Mouse (Mus musculus): ENCODE measurements around the gene Gm9936. TPM values are rescaled to one million over a fixed set of nuclear protein-coding genes. Genes with fewer than 3 reads are reported as not detected.

The Gm9936 gene
- polyA plus RNA-seq (2012; rRNA removed), result 0.05 TPM in 1 of 2 replicates, not detected in the other

GRCm38 (mm10) chr5:114858582-114858981, at the start of gene Gm9936:
Gene Gm9936, minus strand, starts transcription at chr5:114858682.
- WGBS, result 81% methylated on average over 12 of the region's 12 CpGs
- peak within 1 kb of the TSS; percentile 21; the same call in 1 of the 2 replicates for H3K4me3 ChIP-seq (ENCODE audit: low read depth, low read length)
- H3K27me3 ChIP-seq (ENCODE audit: control insufficient read depth, insufficient read depth, low read length), result peaks cover 4% of the 10 kb centered on the region; the same call in 1 of the 2 replicates
- H3K36me3 ChIP-seq (ENCODE audit: control insufficient read depth, insufficient read depth, low read length), result no peaks in the 10 kb centered on the region
- no peaks in the 10 kb centered on the region; the same call in 1 of the 2 replicates for H3K4me1 ChIP-seq (ENCODE audit: control insufficient read depth, insufficient read depth, insufficient read length, low read length)
- H3K27ac ChIP-seq (ENCODE audit: insufficient read depth, low read depth, low read length), result no peak within 1 kb of the TSS
- TF ChIP-seq POLR2A (IDR thresholded peaks at IDR 0.05; ENCODE audit: low read depth, low read length) (no peak), CTCF (IDR thresholded peaks at IDR 0.05; ENCODE audit: extremely low read depth, insufficient read length, insufficient replicate concordance, low read depth, low read length) (no peak)

GRCm38 (mm10) chr5:114902413-114902812, 43.9 kb upstream of the Gm9936 start:
- Histone ChIP-seq H3K27ac (ENCODE audit: insufficient read depth, low read depth, low read length) (no peak overlapping the region), H3K36me3 (ENCODE audit: control insufficient read depth, insufficient read depth, low read length) (peaks cover 52% of the 10 kb centered on the region), H3K4me1 (ENCODE audit: control insufficient read depth, insufficient read depth, insufficient read length, low read length) (no peaks in the 10 kb centered on the region; the same call in 1 of the 2 replicates), H3K27me3 (ENCODE audit: control insufficient read depth, insufficient read depth, low read length) (no peaks in the 10 kb centered on the region), H3K4me3 (ENCODE audit: low read depth, low read length) (no peak overlapping the region)
- TF ChIP-seq POLR2A (IDR thresholded peaks at IDR 0.05; ENCODE audit: low read depth, low read length), result no peak
- TF ChIP-seq CTCF (IDR thresholded peaks at IDR 0.05; ENCODE audit: extremely low read depth, insufficient read length, insufficient replicate concordance, low read depth, low read length), result peak; percentile 64; the same call in 1 of the 2 replicates
- WGBS, result 68% methylated on average over 1 of the region's 1 CpGs

GRCm38 (mm10) chr5:114898857-114899256, 40.4 kb upstream of the Gm9936 start:
- Histone ChIP-seq H3K4me1 (ENCODE audit: control insufficient read depth, insufficient read depth, insufficient read length, low read length) (peaks cover 6% of the 10 kb centered on the region; the same call in 1 of the 2 replicates), H3K27me3 (ENCODE audit: control insufficient read depth, insufficient read depth, low read length) (no peaks in the 10 kb centered on the region), H3K27ac (ENCODE audit: insufficient read depth, low read depth, low read length) (no peak overlapping the region), H3K4me3 (ENCODE audit: low read depth, low read length) (peak overlapping the region; percentile 34), H3K36me3 (ENCODE audit: control insufficient read depth, insufficient read depth, low read length) (peaks cover 24% of the 10 kb centered on the region)
- WGBS, result 72% methylated on average over 7 of the region's 7 CpGs
- TF ChIP-seq POLR2A (IDR thresholded peaks at IDR 0.05; ENCODE audit: low read depth, low read length) (no peak), CTCF (IDR thresholded peaks at IDR 0.05; ENCODE audit: extremely low read depth, insufficient read length, insufficient replicate concordance, low read depth, low read length) (no peak)

GRCm38 (mm10) chr5:114897374-114897793, 38.9 kb upstream of the Gm9936 start:
- under 1% methylated on average over 7 of the region's 7 CpGs for WGBS
- H3K4me1 ChIP-seq (ENCODE audit: control insufficient read depth, insufficient read depth, insufficient read length, low read length), result peaks cover 6% of the 10 kb centered on the region; the same call in 1 of the 2 replicates
- H3K36me3 ChIP-seq (ENCODE audit: control insufficient read depth, insufficient read depth, low read length), result peaks cover 16% of the 10 kb centered on the region
- no peak for TF ChIP-seq CTCF (IDR thresholded peaks at IDR 0.05; ENCODE audit: extremely low read depth, insufficient read length, insufficient replicate concordance, low read depth, low read length)
- no peak; the same call in 1 of the 2 replicates for TF ChIP-seq POLR2A (IDR thresholded peaks at IDR 0.05; ENCODE audit: low read depth, low read length)
- H3K27ac ChIP-seq (ENCODE audit: insufficient read depth, low read depth, low read length), result peak overlapping the region; percentile 88
- H3K4me3 ChIP-seq (ENCODE audit: low read depth, low read length), result peak overlapping the region; percentile 72
- no peaks in the 10 kb centered on the region for H3K27me3 ChIP-seq (ENCODE audit: control insufficient read depth, insufficient read depth, low read length)

DNA sequence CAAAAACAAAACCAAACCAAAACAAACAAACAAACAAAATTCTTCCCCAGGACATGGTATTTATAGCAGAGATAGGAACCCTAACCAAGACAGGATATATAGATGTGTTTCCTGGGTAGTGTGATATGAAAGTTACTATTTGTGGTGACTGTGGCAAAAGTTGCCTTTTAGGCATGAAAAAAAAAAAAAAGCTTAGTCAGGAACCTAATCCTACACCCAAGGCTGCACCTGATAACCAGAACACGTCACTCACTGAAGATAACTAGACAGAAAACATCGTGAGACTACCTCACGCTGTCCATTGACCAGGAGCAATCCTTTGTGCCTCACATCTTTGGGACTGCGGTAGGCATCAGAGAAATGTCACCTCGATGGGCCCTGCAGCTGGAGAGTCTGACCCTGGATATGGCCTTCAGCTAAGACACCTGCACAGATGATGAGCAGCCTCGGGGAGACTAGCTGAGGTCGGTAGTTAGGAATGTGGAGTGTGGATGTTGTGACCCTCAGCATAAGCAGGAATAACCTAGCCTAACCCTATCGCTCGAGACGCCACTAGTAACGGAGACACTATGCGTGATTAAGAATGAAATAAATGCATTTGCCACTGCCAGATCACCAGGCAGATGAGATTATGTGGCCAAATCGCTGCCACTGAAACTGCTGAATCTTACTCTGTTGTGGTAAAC, 38.3 kb upstream of the Gm9936 start, which contains the start of gene Oasl2:
Gene Oasl2, plus strand, starts transcription at position 249 of the 686 bp plus-strand sequence.
- no peak for TF ChIP-seq CTCF (IDR thresholded peaks at IDR 0.05; ENCODE audit: extremely low read depth, insufficient read length, insufficient replicate concordance, low read depth, low read length)
- TF ChIP-seq POLR2A (IDR thresholded peaks at IDR 0.05; ENCODE audit: low read depth, low read length), result no peak
- Histone ChIP-seq H3K27me3 (ENCODE audit: control insufficient read depth, insufficient read depth, low read length) (no peaks in the 10 kb centered on the region), H3K4me3 (ENCODE audit: low read depth, low read length) (peak within 1 kb of the TSS; percentile 72), H3K36me3 (ENCODE audit: control insufficient read depth, insufficient read depth, low read length) (peaks cover 10% of the 10 kb centered on the region), H3K4me1 (ENCODE audit: control insufficient read depth, insufficient read depth, insufficient read length, low read length) (peaks cover 6% of the 10 kb centered on the region; the same call in 1 of the 2 replicates), H3K27ac (ENCODE audit: insufficient read depth, low read depth, low read length) (peak within 1 kb of the TSS; percentile 88)
- WGBS, result 33% methylated on average over 13 of the region's 13 CpGs

GRCm38 (mm10) chr5:114895542-114895941, 37.1 kb upstream of the Gm9936 start:
- Histone ChIP-seq H3K27me3 (ENCODE audit: control insufficient read depth, insufficient read depth, low read length) (no peaks in the 10 kb centered on the region), H3K36me3 (ENCODE audit: control insufficient read depth, insufficient read depth, low read length) (peaks cover 4% of the 10 kb centered on the region), H3K27ac (ENCODE audit: insufficient read depth, low read depth, low read length) (no peak overlapping the region), H3K4me1 (ENCODE audit: control insufficient read depth, insufficient read depth, insufficient read length, low read length) (peaks cover 6% of the 10 kb centered on the region; the same call in 1 of the 2 replicates), H3K4me3 (ENCODE audit: low read depth, low read length) (no peak overlapping the region)
- WGBS, result 95% methylated on average over 4 of the region's 4 CpGs
- TF ChIP-seq CTCF (IDR thresholded peaks at IDR 0.05; ENCODE audit: extremely low read depth, insufficient read length, insufficient replicate concordance, low read depth, low read length) (no peak), POLR2A (IDR thresholded peaks at IDR 0.05; ENCODE audit: low read depth, low read length) (no peak)

DNA sequence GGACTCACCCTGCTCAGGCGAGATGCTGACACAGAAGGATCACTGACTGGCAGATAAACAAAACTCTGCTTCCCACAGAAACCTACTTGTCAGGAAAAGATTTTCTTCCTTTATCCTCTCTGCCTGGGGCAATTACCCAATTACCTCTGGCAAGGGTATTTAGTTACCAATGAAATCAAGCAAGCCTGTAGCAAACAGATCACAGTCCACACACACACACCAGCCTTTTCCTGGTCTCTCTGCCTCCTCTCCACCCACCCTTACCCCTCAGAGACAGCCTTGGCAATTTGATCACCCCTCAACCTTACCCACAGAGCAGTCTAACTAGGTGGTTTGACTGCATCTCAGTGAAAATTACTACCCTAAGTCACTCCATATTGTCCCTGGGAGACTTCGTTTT, 30.5 kb upstream of the Gm9936 start:
- Histone ChIP-seq H3K27me3 (ENCODE audit: control insufficient read depth, insufficient read depth, low read length) (no peaks in the 10 kb centered on the region), H3K27ac (ENCODE audit: insufficient read depth, low read depth, low read length) (no peak overlapping the region), H3K36me3 (ENCODE audit: control insufficient read depth, insufficient read depth, low read length) (no peaks in the 10 kb centered on the region), H3K4me1 (ENCODE audit: control insufficient read depth, insufficient read depth, insufficient read length, low read length) (no peaks in the 10 kb centered on the region), H3K4me3 (ENCODE audit: low read depth, low read length) (no peak overlapping the region)
- TF ChIP-seq CTCF (IDR thresholded peaks at IDR 0.05; ENCODE audit: extremely low read depth, insufficient read length, insufficient replicate concordance, low read depth, low read length), result no peak
- TF ChIP-seq POLR2A (IDR thresholded peaks at IDR 0.05; ENCODE audit: low read depth, low read length), result no peak
- 85% methylated on average over 2 of the region's 2 CpGs for WGBS
